Mouse (Mus musculus): ENCODE measurements around the gene Stambp. TPM values are rescaled to one million over a fixed set of nuclear protein-coding genes. Genes with fewer than 3 reads are reported as not detected.

Stambp gene
- polyA plus RNA-seq, 1 experiment from 2014 or later = 49.4 TPM

- Histone ChIP-seq H3K36me3 (ENCODE audit: inconsistent target) (no peaks in the 10 kb centered on the region), H3K27ac (no peak within 1 kb of the TSS), H3K79me2 (ENCODE audit: inconsistent target) (no peaks in the 10 kb centered on the region), H3K4me3 (ENCODE audit: inconsistent target) (no peak within 1 kb of the TSS)
- 71% methylated on average over 12 of the region's 12 CpGs for WGBS (ENCODE audit: missing documents)
Observed at GRCm38 (mm10) chr6:83536028-83536794, 36.3 kb downstream of the Stambp start, which contains the start of gene Actg2. Gene Actg2, minus strand, starts transcription at chr6:83536265.

GRCm38 (mm10) chr6:83532608-83533007, 39.9 kb downstream of the Stambp start:
- 93% methylated on average over 2 of the region's 2 CpGs for WGBS (ENCODE audit: missing documents)
- Histone ChIP-seq H3K79me2 (ENCODE audit: inconsistent target) (no peaks in the 10 kb centered on the region), H3K4me3 (ENCODE audit: inconsistent target) (no peak overlapping the region), H3K36me3 (ENCODE audit: inconsistent target) (no peaks in the 10 kb centered on the region), H3K27ac (no peak overlapping the region)

- H3K4me3 ChIP-seq (ENCODE audit: inconsistent target) = no peak overlapping the region
- 65% methylated on average over 6 of the region's 6 CpGs for WGBS (ENCODE audit: missing documents)
- no peaks in the 10 kb centered on the region for H3K79me2 ChIP-seq (ENCODE audit: inconsistent target)
- no peaks in the 10 kb centered on the region for H3K36me3 ChIP-seq (ENCODE audit: inconsistent target)
- H3K27ac ChIP-seq = no peak overlapping the region
Observed at GRCm38 (mm10) chr6:83523194-83523593, 49.3 kb downstream of the Stambp start.

GRCm38 (mm10) chr6:83521784-83522183, 50.7 kb downstream of the Stambp start:
- Histone ChIP-seq H3K27ac (no peak overlapping the region), H3K4me3 (ENCODE audit: inconsistent target) (no peak overlapping the region), H3K36me3 (ENCODE audit: inconsistent target) (no peaks in the 10 kb centered on the region), H3K79me2 (ENCODE audit: inconsistent target) (no peaks in the 10 kb centered on the region)
- WGBS (ENCODE audit: missing documents) = 83% methylated on average over 6 of the region's 6 CpGs

- 48% methylated on average over 3 of the region's 3 CpGs for WGBS (ENCODE audit: missing documents)
Observed at GRCm38 (mm10) chr6:83518637-83519036, 53.9 kb downstream of the Stambp start.

GRCm38 (mm10) chr6:83515172-83515571, 57.4 kb downstream of the Stambp start:
- Histone ChIP-seq H3K79me2 (ENCODE audit: inconsistent target) (no peaks in the 10 kb centered on the region), H3K4me3 (ENCODE audit: inconsistent target) (no peak overlapping the region), H3K27ac (no peak overlapping the region), H3K36me3 (ENCODE audit: inconsistent target) (no peaks in the 10 kb centered on the region)
- WGBS (ENCODE audit: missing documents) = 89% methylated on average over 3 of the region's 3 CpGs

More at GRCm38 (mm10) chr6:83518637-83519036, 53.9 kb downstream of the Stambp start:
- H3K4me3 ChIP-seq (ENCODE audit: inconsistent target) = no peak overlapping the region
- H3K27ac ChIP-seq = no peak overlapping the region
- no peaks in the 10 kb centered on the region for H3K36me3 ChIP-seq (ENCODE audit: inconsistent target)
- no peaks in the 10 kb centered on the region for H3K79me2 ChIP-seq (ENCODE audit: inconsistent target)

GRCm38 (mm10) chr6:83512495-83512894, 60.0 kb downstream of the Stambp start:
- no peaks in the 10 kb centered on the region for H3K36me3 ChIP-seq (ENCODE audit: inconsistent target)
- no peak overlapping the region for H3K27ac ChIP-seq
- H3K79me2 ChIP-seq (ENCODE audit: inconsistent target) = no peaks in the 10 kb centered on the region
- H3K4me3 ChIP-seq (ENCODE audit: inconsistent target) = no peak overlapping the region
- no CpG with 5 or more reads among the region's 1 CpGs for WGBS (ENCODE audit: missing documents)

GRCm38 (mm10) chr6:83510210-83510609, 62.3 kb downstream of the Stambp start:
- 81% methylated on average over 2 of the region's 2 CpGs for WGBS (ENCODE audit: missing documents)
- Histone ChIP-seq H3K4me3 (ENCODE audit: inconsistent target) (no peak overlapping the region), H3K36me3 (ENCODE audit: inconsistent target) (no peaks in the 10 kb centered on the region), H3K79me2 (ENCODE audit: inconsistent target) (peaks cover 11% of the 10 kb centered on the region), H3K27ac (no peak overlapping the region)

- Histone ChIP-seq H3K27ac (no peak overlapping the region), H3K79me2 (ENCODE audit: inconsistent target) (peaks cover 19% of the 10 kb centered on the region), H3K4me3 (ENCODE audit: inconsistent target) (no peak overlapping the region), H3K36me3 (ENCODE audit: inconsistent target) (no peaks in the 10 kb centered on the region)
- WGBS (ENCODE audit: missing documents) = 79% methylated on average over 8 of the region's 8 CpGs
Observed at GRCm38 (mm10) chr6:83509442-83509841, 63.1 kb downstream of the Stambp start.

GRCm38 (mm10) chr6:83507168-83507546, 65.4 kb downstream of the Stambp start:
- peaks cover 30% of the 10 kb centered on the region for H3K79me2 ChIP-seq (ENCODE audit: inconsistent target)
- H3K4me3 ChIP-seq (ENCODE audit: inconsistent target) = peak overlapping the region; percentile 74
- no peaks in the 10 kb centered on the region for H3K36me3 ChIP-seq (ENCODE audit: inconsistent target)
- WGBS (ENCODE audit: missing documents) = 24% methylated on average over 6 of the region's 6 CpGs
- H3K27ac ChIP-seq = peak overlapping the region; percentile 92

- under 1% methylated on average over 54 of the region's 54 CpGs for WGBS (ENCODE audit: missing documents)
- H3K4me3 ChIP-seq (ENCODE audit: inconsistent target) = peak within 1 kb of the TSS; percentile 74
Observed at GRCm38 (mm10) chr6:83506258-83507167, 66.0 kb downstream of the Stambp start, which contains the start of gene Dguok. Gene Dguok, minus strand, starts transcription at chr6:83506969.

GRCm38 (mm10) chr6:83505554-83505953, 67.0 kb downstream of the Stambp start:
- WGBS (ENCODE audit: missing documents) = 100% methylated on average over 4 of the region's 4 CpGs

More at GRCm38 (mm10) chr6:83506258-83507167, 66.0 kb downstream of the Stambp start, which contains the start of gene Dguok:
- peaks cover 35% of the 10 kb centered on the region for H3K79me2 ChIP-seq (ENCODE audit: inconsistent target)
- H3K36me3 ChIP-seq (ENCODE audit: inconsistent target) = no peaks in the 10 kb centered on the region
- H3K27ac ChIP-seq = peak within 1 kb of the TSS; percentile 92

GRCm38 (mm10) chr6:83503361-83503760, 69.2 kb downstream of the Stambp start:
- WGBS (ENCODE audit: missing documents) = 56% methylated on average over 3 of the region's 3 CpGs
- 0 out of 2 replicates have a peak, but pooled peaks cover 9% of the 10 kb centered on the region for H3K36me3 ChIP-seq (ENCODE audit: inconsistent target)
- H3K79me2 ChIP-seq (ENCODE audit: inconsistent target) = peaks cover 66% of the 10 kb centered on the region
- no peak overlapping the region for H3K4me3 ChIP-seq (ENCODE audit: inconsistent target)
- peak overlapping the region; percentile 96 for H3K27ac ChIP-seq

More at GRCm38 (mm10) chr6:83505554-83505953, 67.0 kb downstream of the Stambp start:
- peak overlapping the region; percentile 74 for H3K4me3 ChIP-seq (ENCODE audit: inconsistent target)
- no peaks in the 10 kb centered on the region for H3K36me3 ChIP-seq (ENCODE audit: inconsistent target)
- H3K79me2 ChIP-seq (ENCODE audit: inconsistent target) = peaks cover 44% of the 10 kb centered on the region
- H3K27ac ChIP-seq = peak overlapping the region; percentile 92

- 21% methylated on average over 3 of the region's 3 CpGs for WGBS (ENCODE audit: missing documents)
- Histone ChIP-seq H3K36me3 (ENCODE audit: inconsistent target) (peaks cover 15% of the 10 kb centered on the region; the same call in 1 of the 2 replicates), H3K4me3 (ENCODE audit: inconsistent target) (no peak overlapping the region), H3K79me2 (ENCODE audit: inconsistent target) (peaks cover 73% of the 10 kb centered on the region), H3K27ac (peak overlapping the region; percentile 96)
Observed at GRCm38 (mm10) chr6:83502656-83503055, 69.9 kb downstream of the Stambp start.

All from macrophage (primary cell).